Mouse (Mus musculus): ENCODE measurements around the gene Fgf12. TPM values are rescaled to one million over a fixed set of nuclear protein-coding genes. Genes with fewer than 3 reads are reported as not detected.

The Fgf12 gene
- total RNA-seq, 2 experiments from 2014 or later: 32.5 to 42.0 TPM

DNA sequence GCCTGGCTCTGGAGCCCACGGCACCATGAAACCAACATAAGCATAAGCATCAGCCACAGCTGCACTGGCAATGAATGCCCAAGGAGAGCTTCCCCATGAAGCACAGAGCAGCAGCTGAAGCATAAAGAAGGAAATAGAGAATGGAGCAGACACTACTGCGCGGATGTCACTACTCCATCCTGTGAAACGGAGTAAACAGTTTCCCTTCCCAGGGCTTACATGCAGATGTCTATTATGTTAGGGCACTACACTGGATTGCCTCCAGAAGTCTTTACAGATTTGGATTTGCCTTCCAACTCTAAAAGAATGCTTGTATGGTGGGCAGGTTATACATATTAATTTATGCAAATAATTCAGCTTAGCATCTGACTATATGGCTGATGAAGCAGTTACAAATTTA lies 441.2 kb downstream of the Fgf12 start:
- no peak for DNase-seq

DNA sequence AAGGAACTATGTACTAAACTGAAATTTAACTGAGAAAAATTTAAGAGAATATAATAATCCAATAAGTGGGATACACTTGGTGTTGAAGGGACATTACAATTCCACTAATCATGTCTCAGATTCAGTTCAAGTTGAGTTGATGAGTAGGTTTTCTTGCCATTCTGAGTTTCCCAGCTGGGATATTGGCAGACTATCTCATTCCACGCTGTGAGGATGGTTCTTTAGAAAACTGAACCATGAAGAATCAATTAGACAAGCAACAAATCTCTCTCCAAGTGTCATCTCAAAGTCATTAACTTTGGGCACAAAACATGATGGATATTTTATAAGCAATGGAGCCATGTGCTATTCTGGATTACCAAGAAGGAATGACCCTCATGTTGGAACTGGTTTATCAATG lies 449.0 kb downstream of the Fgf12 start:
- no peak for DNase-seq

DNA sequence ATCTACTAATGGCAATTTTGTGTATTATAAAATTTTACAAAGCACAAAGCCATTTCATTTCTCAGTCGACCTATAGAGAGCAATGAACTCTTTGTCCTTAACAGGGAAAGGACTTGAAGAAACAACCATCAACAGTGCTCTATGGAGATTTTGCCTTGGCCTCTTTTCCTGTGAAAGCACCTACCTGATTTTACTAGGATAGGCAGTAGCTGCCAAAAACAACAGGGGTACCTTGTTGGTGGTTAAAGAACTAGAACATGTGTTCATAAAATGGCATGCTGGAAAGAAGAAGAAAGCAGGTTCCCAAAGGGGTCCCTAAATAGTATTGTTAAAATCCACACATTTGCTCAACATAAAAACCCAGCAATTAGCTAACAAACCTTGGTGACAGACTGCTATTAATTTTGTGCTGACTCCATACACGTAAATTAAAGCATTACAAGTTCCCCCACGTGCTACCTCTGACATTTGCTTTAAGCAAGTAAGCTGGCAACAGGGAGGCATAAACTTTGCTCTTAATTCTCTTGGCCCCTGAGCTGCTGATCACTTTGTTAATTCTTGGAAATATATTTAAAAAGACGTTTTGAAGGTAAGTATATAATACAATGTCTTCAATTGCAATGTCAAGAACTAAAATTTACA lies 463.1 kb downstream of the Fgf12 start:
- DNase-seq: no peak

DNA sequence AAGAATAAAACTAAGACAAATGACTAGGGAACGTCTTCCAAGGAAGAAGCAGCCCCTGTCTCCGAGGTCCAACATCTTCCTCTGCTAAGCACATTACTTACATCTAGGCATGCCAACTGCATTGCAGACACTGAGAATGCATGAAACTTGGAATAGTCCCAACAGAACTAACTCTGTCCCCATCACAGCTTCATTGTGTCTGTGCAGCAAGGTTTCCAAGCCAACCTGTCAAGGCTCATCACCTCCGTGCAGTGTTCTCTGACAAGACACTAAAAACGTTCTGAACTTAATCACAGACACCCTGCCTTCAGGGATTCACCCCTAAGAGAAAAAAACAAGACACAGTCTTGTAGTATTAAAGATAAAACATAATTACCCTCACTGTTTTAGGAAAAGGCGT lies 495.0 kb downstream of the Fgf12 start:
- no peak for DNase-seq

DNA sequence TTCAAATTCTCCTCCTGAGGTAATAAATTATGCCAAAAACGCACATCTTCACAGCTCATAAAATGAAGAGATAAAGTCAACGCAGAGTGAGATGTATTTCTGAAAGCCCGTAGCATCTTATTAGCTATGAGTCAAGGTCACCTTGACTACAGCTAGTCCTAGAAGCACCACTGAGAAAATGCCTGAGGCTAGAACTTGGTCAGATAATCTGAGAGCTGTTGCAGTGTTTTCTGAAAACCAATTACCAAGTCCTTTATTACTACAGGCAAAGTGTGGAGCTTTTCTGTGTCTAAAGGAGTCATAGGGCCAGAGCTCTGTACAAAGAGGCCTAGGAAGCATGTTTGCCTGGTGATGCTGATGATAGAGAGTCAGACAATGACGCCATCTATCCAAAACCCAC lies 498.6 kb downstream of the Fgf12 start:
- DNase-seq: no peak

DNA sequence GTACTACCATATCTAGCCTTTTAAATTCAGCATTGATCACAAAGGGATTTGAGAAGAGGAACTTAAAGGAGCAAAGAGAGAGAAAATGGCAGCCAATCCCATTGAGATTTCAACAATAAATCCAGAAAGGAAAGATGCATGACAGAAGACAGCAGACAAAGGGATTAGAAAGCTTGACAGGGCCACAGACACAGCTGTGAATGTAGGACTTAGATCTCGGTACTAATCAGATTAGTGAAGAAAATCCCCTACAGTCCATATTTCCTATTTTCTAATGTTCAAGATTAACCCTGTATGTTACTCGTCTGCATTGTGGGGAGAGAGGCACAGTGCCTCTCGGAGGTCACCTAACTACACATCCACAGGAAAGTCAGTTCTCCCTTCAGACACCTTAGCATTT lies 500.9 kb downstream of the Fgf12 start:
- no peak for DNase-seq

- DNase-seq: no peak
Measured at GRCm38 (mm10) chr16:28242867-28243649, 509.8 kb downstream of the Fgf12 start.

GRCm38 (mm10) chr16:28239382-28239781 lies 513.5 kb downstream of the Fgf12 start:
- DNase-seq: no peak

GRCm38 (mm10) chr16:28238019-28238868 lies 514.6 kb downstream of the Fgf12 start:
- peak; percentile 11 for DNase-seq

- no peak for DNase-seq
Measured at GRCm38 (mm10) chr16:28215930-28216329, 536.9 kb downstream of the Fgf12 start.

DNA sequence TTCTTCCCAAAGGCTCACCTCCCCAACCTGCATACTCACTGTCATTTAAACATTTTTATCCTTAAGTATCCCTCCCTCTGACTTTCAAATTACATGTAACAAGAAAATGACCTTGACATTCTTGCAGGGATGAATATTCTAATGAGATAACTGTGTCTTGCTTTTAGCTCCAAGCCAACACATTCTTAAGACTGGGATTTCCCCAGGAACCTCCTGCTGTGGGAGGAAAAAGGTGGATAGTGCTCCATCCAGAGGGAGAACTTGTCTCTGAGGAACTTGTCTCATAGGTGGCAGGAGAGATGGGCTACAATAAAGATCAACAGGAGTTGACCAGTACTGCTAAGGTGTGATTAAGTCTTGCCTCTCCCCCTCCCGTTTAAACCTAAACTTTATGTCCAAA lies 540.5 kb downstream of the Fgf12 start:
- no peak for DNase-seq

DNA sequence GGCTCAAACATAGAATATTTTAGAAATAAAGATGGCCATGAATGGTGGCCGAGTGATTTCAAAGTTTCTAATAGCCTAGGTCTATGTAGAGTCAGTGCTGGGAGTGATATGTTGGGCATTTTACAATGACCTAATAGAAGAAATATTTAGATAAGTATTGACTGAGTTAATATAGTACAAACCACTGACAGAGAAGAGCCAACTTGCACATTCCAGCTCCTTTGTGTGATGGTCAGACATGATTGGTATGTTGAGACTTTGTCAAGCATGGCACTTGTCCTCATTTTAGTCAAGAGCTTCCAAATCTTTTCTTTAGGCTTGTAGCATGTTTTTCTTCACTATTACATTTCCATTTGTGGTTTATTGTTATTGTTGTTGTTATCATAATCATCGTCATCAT lies 596.4 kb downstream of the Fgf12 start:
- DNase-seq: no peak

DNA sequence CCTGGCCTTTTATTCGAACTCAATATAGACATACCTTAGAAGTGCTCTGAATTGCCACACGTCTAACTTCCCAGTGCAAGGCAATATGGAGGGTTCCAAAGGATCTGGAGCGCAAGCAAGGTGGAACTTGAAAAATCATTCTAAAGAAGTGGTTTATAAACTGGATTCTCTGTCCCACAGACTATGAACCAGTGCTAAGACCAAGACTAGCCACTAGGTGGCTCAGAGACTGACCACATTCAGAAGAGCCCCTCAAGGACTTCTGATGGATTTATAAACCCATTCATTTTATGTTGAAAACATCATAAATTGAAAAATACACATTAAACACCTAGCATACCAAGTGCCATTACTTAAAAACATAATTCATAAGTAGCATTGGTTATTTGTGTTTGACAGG lies 611.9 kb downstream of the Fgf12 start:
- peak; percentile 6 for DNase-seq

GRCm38 (mm10) chr16:28127006-28127405 lies 625.9 kb downstream of the Fgf12 start:
- DNase-seq: no peak

Small RNA genes lying within 50 kb of the gene (microRNA-seq; reads per million reads assigned to microRNA genes)
- gene Mir690: 0 reads per million in 2 experiments

Other genes starting within 250 kb of the Fgf12 start
- gene Mb21d2, start 176.6 kb upstream of the Fgf12 start, total RNA-seq (2021): 10 to 100 TPM; 10.2 to 10.7 TPM